Mouse (Mus musculus) neural tube, embryonic 15.5 days (tissue): ENCODE measurements around the gene Zfp775. TPM values are rescaled to one million over a fixed set of nuclear protein-coding genes. Genes with fewer than 3 reads are reported as not detected.

Experiments used
- ATAC-seq: fragments of 200-750 bp; cut with Nextera tagmentation; 2 replicates; pipeline ENCODE4 v1.8.0; 2017; ENCODE audit warnings: mild to moderate bottlenecking, moderate TSS enrichment, moderate library complexity; ENCODE audit not compliant: low FRiP score
- H3K27ac ChIP-seq: fragments of 300-500 bp; sonication (generic); replicated peaks from 2 replicates; pipeline ENCODE4 v1.5.1; 2015; ENCODE audit warnings: mild to moderate bottlenecking, inconsistent platforms
- H3K27me3 ChIP-seq: fragments of 300-500 bp; sonication (generic); replicated peaks from 2 replicates; pipeline ENCODE4 v1.6.1; 2015; ENCODE audit warnings: inconsistent platforms
- H3K36me3 ChIP-seq: fragments of 300-500 bp; sonication (generic); 2 replicates; pipeline ENCODE4 v1.6.1; 2015; ENCODE audit warnings: inconsistent platforms
- H3K4me1 ChIP-seq: fragments of 300-500 bp; sonication (generic); 2 replicates; pipeline ENCODE4 v1.6.1; 2015; ENCODE audit warnings: inconsistent platforms
- H3K4me2 ChIP-seq: fragments of 300-500 bp; sonication (generic); 2 replicates; pipeline ENCODE4 v1.6.1; 2015; ENCODE audit warnings: inconsistent platforms, mild to moderate bottlenecking, moderate library complexity
- H3K4me3 ChIP-seq: fragments of 300-500 bp; sonication (generic); replicated peaks from 2 replicates; pipeline ENCODE4 v1.5.1; 2015; ENCODE audit warnings: mild to moderate bottlenecking, inconsistent platforms
- H3K9ac ChIP-seq: fragments of 300-500 bp; sonication (generic); replicated peaks from 2 replicates; pipeline ENCODE4 v1.6.1; 2015; ENCODE audit warnings: mild to moderate bottlenecking, inconsistent platforms
- H3K9me3 ChIP-seq: fragments of 300-500 bp; sonication (generic); replicated peaks from 2 replicates; pipeline ENCODE4 v1.6.1; 2016; ENCODE audit warnings: inconsistent platforms
- WGBS: fragments of 180-500 bp; shearing (Covaris S2); methylation state at CpG from one replicate; pipeline ENCODE4 v1.1.7; 2015; ENCODE audit warnings: mixed read lengths; 5-methylcytosine and 5-hydroxymethylcytosine counted together
- polyA plus RNA-seq: library from polyadenylated mRNA; unstranded; fragments of >200 nt; fragmentation: Nextera tagmentation; extraction: Ambion mirVana; gene quantifications from 2 replicates; pipeline ENCODE4 v1.2.1, GENCODE M21; 2015

The Zfp775 gene
- polyA plus RNA-seq, 1 experiment from 2014 or later = 12.8 TPM

DNA sequence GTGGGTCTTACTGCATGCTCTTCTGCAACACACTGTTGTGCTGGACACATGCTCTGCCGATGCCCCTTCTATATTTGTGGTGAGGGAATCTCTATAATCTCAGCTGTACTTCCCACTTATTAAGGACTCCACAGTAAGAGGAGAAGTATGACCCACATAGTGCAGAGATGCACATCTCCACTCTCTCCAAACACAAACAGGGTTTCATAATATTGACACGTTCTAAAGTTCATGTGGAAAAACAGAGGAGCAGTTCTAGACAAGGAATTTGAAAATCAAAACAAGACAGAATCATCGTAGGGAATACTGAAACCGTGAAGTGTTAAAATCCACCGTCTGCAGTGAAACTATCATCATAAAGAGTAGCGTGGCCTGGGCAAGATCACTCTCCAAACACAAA is 10.0 kb upstream of the Zfp775 start:
- H3K9ac ChIP-seq = no peak overlapping the region
- no peak overlapping the region for H3K27ac ChIP-seq
- H3K4me1 ChIP-seq = peaks cover 23% of the 10 kb centered on the region
- no peak for ATAC-seq
- H3K9me3 ChIP-seq = peaks cover 8% of the 10 kb centered on the region
- peaks cover 12% of the 10 kb centered on the region for H3K36me3 ChIP-seq
- H3K4me3 ChIP-seq = no peak overlapping the region
- H3K4me2 ChIP-seq = no peak overlapping the region
- H3K27me3 ChIP-seq = no peaks in the 10 kb centered on the region
- 89% methylated on average over 6 of the region's 6 CpGs for WGBS

- peak within 1 kb of the TSS; percentile 98 for H3K27ac ChIP-seq
- H3K4me3 ChIP-seq = peak within 1 kb of the TSS; percentile 81
- peak within 1 kb of the TSS; percentile 93 for H3K9ac ChIP-seq
- peaks cover 23% of the 10 kb centered on the region for H3K4me1 ChIP-seq
- H3K4me2 ChIP-seq = peak within 1 kb of the TSS; percentile 75
- H3K27me3 ChIP-seq = no peaks in the 10 kb centered on the region
- ATAC-seq = peak; percentile 93
- WGBS = 2% methylated on average over 45 of the region's 45 CpGs
- H3K36me3 ChIP-seq = peaks cover 27% of the 10 kb centered on the region
- peaks cover 18% of the 10 kb centered on the region for H3K9me3 ChIP-seq
Measured at GRCm38 (mm10) chr6:48593158-48594042, 8.5 kb upstream of the Zfp775 start, which contains the start of the genes Repin1 and Gm44965. Repin1 (plus strand) TSS chr6:48593883. Gm44965 (plus strand) TSS chr6:48593941.

DNA sequence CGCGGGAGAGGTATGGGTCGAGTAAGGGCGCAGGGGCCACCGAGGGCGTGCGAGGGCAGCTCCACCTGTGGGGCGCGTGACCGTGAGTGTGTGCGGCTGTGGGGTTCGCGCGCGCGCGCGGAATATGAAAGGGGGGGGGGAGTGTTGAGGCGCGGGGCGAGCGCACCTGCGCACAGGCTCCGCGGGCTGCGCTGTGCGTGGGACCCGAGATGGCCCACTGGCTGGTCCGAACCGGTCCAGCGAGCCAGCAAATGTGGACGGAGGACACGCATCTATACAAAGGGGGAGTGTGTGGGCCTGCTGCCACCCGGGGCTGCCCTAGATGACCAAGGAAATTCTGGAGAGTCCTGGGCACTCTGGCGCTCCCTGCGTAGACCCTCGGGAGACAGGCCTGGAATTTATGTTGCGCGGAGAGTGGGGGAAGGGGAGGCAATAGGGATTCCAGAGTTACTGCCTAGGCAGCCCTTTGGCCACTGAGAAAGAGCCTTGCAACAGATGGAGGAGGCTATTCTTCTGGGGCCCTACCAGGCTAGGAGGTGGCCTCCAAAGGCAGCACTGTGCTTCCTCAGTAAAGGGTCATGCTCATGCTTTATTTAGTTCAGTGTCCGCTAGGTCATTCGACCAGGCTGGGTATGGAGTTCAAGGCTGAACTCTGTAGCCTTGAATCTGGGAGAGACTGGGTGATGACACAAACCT is 7.7 kb upstream of the Zfp775 start:
- peak overlapping the region; percentile 81 for H3K4me3 ChIP-seq
- peak overlapping the region; percentile 75 for H3K4me2 ChIP-seq
- WGBS = under 1% methylated on average over 37 of the region's 41 CpGs
- H3K27ac ChIP-seq = peak overlapping the region; percentile 98
- H3K36me3 ChIP-seq = peaks cover 34% of the 10 kb centered on the region
- peaks cover 23% of the 10 kb centered on the region for H3K4me1 ChIP-seq
- peak overlapping the region; percentile 93 for H3K9ac ChIP-seq
- peaks cover 18% of the 10 kb centered on the region for H3K9me3 ChIP-seq
- H3K27me3 ChIP-seq = no peaks in the 10 kb centered on the region
- peak; percentile 88 for ATAC-seq

DNA sequence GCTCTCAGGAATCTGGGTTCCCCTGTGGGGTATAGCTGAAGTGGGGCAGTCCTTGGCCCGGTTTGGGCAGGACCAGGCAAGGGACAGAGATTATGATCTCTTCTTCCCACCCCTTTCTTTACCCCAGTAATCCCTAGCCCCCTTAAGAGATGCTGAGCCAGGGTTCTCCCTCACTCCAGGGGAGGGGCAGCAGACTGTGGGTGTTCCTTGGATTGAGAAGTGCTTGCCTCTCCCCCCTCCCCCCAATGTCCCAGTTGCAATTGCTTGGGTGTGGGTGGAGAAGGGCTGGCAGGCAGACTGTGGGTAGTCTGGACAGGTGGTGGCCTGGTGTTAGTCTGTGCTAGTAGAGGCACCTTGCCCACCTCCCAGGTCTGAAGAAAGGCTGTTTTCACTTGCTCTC is 6.6 kb upstream of the Zfp775 start:
- ATAC-seq = no peak
- Histone ChIP-seq H3K4me3 (peak overlapping the region; percentile 81), H3K9me3 (peaks cover 18% of the 10 kb centered on the region), H3K27ac (peak overlapping the region; percentile 98; the same call in 1 of the 2 replicates), H3K4me1 (peaks cover 23% of the 10 kb centered on the region), H3K27me3 (no peaks in the 10 kb centered on the region), H3K36me3 (peaks cover 45% of the 10 kb centered on the region), H3K9ac (no peak overlapping the region), H3K4me2 (peak overlapping the region; percentile 75)
- whole genome bisulfite sequencing = 50% methylated on average over 1 of the region's 1 CpGs

- no peak for ATAC-seq
- Histone ChIP-seq H3K9me3 (peaks cover 18% of the 10 kb centered on the region), H3K27me3 (no peaks in the 10 kb centered on the region), H3K36me3 (peaks cover 45% of the 10 kb centered on the region), H3K9ac (no peak overlapping the region), H3K4me1 (peaks cover 32% of the 10 kb centered on the region), H3K4me2 (no peak overlapping the region), H3K4me3 (no peak overlapping the region), H3K27ac (no peak overlapping the region)
- WGBS = 98% methylated on average over 45 of the region's 45 CpGs
Measured at GRCm38 (mm10) chr6:48596545-48597232, 5.2 kb upstream of the Zfp775 start.

DNA sequence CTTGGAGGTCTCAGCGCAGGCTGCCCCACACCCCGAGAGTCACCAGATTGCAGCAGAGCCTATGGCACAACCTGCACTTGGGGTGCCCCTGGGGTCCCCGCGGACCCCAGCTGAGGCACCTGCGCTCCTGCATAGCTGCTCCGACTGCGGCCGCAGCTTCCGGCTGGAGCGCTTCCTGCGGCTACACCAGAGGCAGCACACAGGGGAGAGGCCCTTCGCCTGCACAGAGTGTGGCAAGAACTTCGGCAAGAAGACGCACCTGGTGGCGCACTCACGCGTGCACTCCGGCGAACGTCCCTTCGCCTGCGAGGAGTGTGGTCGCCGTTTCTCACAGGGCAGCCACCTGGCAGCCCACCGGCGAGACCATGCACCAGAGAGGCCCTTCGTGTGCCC is 4.6 kb upstream of the Zfp775 start:
- H3K9me3 ChIP-seq = peaks cover 18% of the 10 kb centered on the region
- no peak overlapping the region for H3K9ac ChIP-seq
- no peaks in the 10 kb centered on the region for H3K27me3 ChIP-seq
- no peak for ATAC-seq
- no peak overlapping the region for H3K4me3 ChIP-seq
- peaks cover 31% of the 10 kb centered on the region for H3K4me1 ChIP-seq
- 96% methylated on average over 27 of the region's 27 CpGs for WGBS
- H3K27ac ChIP-seq = no peak overlapping the region
- H3K4me2 ChIP-seq = no peak overlapping the region
- peaks cover 45% of the 10 kb centered on the region for H3K36me3 ChIP-seq

DNA sequence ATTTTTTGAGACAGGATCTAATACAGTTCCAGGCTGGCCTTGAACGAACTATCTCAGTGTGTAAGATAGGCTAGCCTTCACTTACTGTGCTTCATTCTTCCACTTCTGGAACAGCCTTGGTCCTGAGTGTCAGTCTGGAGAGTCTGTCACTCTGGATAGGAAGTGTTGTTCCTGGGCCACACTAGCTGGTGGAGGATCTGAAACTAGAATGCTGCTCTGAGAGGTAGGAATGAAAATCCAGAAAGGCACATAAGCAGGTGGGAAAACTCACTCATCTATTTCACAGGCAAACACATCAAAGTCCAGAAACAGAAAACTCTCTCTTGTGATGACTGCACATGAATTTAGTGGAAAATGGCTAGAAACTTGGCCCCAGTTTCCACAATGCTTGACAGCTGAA is 1.3 kb upstream of the Zfp775 start:
- H3K4me1 ChIP-seq = peaks cover 19% of the 10 kb centered on the region
- ATAC-seq = no peak
- peaks cover 18% of the 10 kb centered on the region for H3K9me3 ChIP-seq
- H3K27me3 ChIP-seq = no peaks in the 10 kb centered on the region
- no peak overlapping the region for H3K4me3 ChIP-seq
- H3K9ac ChIP-seq = 0 out of 2 replicates have a peak overlapping the region, but pooled peaks have one; percentile 74
- peak overlapping the region; percentile 93 for H3K27ac ChIP-seq
- peak overlapping the region; percentile 69; the same call in 1 of the 2 replicates for H3K4me2 ChIP-seq
- peaks cover 45% of the 10 kb centered on the region for H3K36me3 ChIP-seq
- 95% methylated on average over 1 of the region's 1 CpGs for WGBS

GRCm38 (mm10) chr6:48602080-48602741 is 348 bp downstream of the Zfp775 start:
- Histone ChIP-seq H3K36me3 (peaks cover 29% of the 10 kb centered on the region), H3K27ac (peak overlapping the region; percentile 93), H3K9ac (peak overlapping the region; percentile 74), H3K27me3 (no peaks in the 10 kb centered on the region), H3K4me2 (peak overlapping the region; percentile 69), H3K4me3 (peak overlapping the region; percentile 73), H3K9me3 (peaks cover 7% of the 10 kb centered on the region), H3K4me1 (peaks cover 19% of the 10 kb centered on the region)
- ATAC-seq = peak; percentile 83
- under 1% methylated on average over 28 of the region's 28 CpGs for WGBS

GRCm38 (mm10) chr6:48608124-48608523 is 6.3 kb downstream of the Zfp775 start:
- Histone ChIP-seq H3K9me3 (no peaks in the 10 kb centered on the region), H3K27me3 (no peaks in the 10 kb centered on the region), H3K4me3 (no peak overlapping the region), H3K27ac (no peak overlapping the region), H3K4me2 (no peak overlapping the region), H3K9ac (no peak overlapping the region), H3K4me1 (peaks cover 2% of the 10 kb centered on the region), H3K36me3 (peaks cover 3% of the 10 kb centered on the region; the same call in 1 of the 2 replicates)
- WGBS = 48% methylated on average over 2 of the region's 2 CpGs
- no peak for ATAC-seq

GRCm38 (mm10) chr6:48609512-48609911 is 7.6 kb downstream of the Zfp775 start:
- H3K27ac ChIP-seq = no peak overlapping the region
- no peak overlapping the region for H3K4me3 ChIP-seq
- H3K9me3 ChIP-seq = no peaks in the 10 kb centered on the region
- H3K9ac ChIP-seq = no peak overlapping the region
- no peaks in the 10 kb centered on the region for H3K27me3 ChIP-seq
- H3K36me3 ChIP-seq = peaks cover 14% of the 10 kb centered on the region
- WGBS = 58% methylated on average over 7 of the region's 7 CpGs
- no peak overlapping the region for H3K4me2 ChIP-seq
- no peaks in the 10 kb centered on the region for H3K4me1 ChIP-seq
- ATAC-seq = no peak

DNA sequence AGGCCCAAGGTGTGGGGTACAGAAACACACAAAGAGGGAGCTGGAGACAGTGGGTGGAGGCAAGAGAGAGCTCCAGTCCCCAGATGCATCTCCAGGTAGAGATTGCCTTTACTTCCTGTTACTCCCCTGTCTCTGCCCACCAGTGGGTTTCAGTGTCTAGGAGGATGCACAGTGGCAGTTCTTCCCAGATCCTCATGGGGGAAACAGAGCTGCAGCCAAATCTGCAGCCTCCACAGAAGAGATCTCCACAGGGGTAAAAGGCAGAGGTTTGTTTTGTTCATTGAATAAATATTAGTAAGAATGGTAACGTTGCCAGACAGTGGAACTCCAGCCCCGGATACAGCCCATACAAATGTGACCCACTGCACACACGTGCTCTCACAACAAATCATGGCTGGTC is 8.8 kb downstream of the Zfp775 start:
- Histone ChIP-seq H3K36me3 (peaks cover 21% of the 10 kb centered on the region), H3K9ac (no peak overlapping the region), H3K4me2 (no peak overlapping the region), H3K27ac (no peak overlapping the region), H3K9me3 (no peaks in the 10 kb centered on the region), H3K4me1 (no peaks in the 10 kb centered on the region), H3K4me3 (no peak overlapping the region), H3K27me3 (no peaks in the 10 kb centered on the region)
- WGBS = 79% methylated on average over 3 of the region's 3 CpGs
- ATAC-seq = no peak
